Mouse (Mus musculus) gastrocnemius, adult 8-10 months (tissue): ENCODE data around the gene Marf1. TPM values are rescaled to one million over a fixed set of nuclear protein-coding genes. Genes with fewer than 3 reads are reported as not detected.
A peak's percentile ranks its signal among the peaks of the same experiment; 100 is the strongest.
"Not testable (repeated sequence)": the region's sequence is repeated elsewhere in the genome, so short reads cannot be mapped to it uniquely, and the experiment has no call there.

ENCODE experiments used
- DNase-seq, 2 experiments: peaks; one replicate each; pipeline ENCODE4 v3.0.0; 2022; ENCODE audit warnings: low spot score in 2 of 2
- total RNA-seq, 4 experiments: library from RNA; stranded (reverse); gene quantifications; 2 replicates each; pipeline ENCODE4 v1.2.4; 2022

The Marf1 gene
- 10 to 100 TPM; 21.1 to 25.7 (median 21.9) TPM for total RNA-seq

GRCm38 (mm10) chr16:14162988-14163416, at the start of gene Marf1, which contains the start of gene Nde1:
Gene Marf1, minus strand, starts transcription at chr16:14163351.
Gene Nde1, plus strand, starts transcription at chr16:14163275.
- peak; percentile 82 to 90 for DNase-seq

- DNase-seq, result no peak
Observed at GRCm38 (mm10) chr16:14198798-14199197, 35.6 kb upstream of the Marf1 start.

GRCm38 (mm10) chr16:14195427-14195826, 32.3 kb upstream of the Marf1 start:
- peak in 1 of 2 experiments; percentile 23 for DNase-seq

DNA sequence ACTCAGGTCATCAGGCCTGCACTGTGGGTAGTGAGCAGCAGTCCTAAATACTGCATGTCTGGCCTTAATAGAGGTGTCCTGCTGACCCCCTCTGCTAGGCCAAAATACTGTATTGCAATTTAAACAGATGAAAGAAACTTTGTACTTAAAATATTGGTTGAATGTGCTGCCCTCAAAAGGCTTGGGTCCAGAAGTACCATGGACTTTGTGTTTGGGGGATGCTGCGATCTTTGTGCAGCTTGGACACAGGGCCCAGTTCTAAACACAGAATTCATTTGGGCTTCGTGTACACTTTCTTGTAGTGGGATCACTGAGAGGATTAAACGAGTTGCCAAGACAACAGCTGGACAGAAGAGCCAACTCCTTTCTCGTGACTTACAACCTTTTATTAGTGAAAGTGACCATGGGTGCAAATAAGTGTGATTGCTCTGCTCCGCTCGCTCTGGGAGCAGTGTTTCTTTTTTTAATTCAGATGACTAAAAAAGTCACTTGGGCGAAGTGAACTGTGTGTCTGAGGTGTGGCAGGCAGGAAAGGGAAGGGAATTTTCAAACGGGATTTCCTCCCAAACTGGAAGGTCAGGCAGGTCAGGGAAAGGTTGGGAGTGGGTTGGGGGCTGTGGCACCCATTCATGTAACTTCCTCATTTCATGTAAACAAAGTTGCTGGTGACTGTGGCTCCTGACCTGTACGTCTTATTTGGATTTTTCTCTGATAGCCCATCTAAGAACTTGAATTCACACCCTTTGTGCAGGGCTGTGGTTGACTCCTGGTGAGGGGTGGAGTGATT, 31.2 kb upstream of the Marf1 start:
- no peak for DNase-seq

DNA sequence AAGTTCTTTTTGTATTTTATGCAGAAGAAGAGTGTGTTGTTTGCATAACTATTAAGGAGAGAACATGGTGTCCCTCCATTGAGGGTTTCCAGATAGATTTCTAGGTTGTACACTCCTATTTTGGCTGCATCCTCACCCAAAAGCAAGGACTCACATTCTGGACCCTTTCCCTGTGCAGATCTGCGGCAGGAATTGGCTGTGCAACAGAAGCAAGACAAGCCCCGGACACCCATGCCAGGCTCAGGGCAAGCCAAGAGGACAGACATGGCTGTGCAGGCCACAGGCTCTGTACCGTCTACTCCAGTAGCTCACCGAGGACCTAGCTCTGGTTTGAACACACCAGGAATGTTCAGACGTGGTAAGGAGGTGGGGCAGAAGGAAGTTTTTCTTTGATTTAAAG, 22.4 kb upstream of the Marf1 start:
- DNase-seq, result no peak

DNA sequence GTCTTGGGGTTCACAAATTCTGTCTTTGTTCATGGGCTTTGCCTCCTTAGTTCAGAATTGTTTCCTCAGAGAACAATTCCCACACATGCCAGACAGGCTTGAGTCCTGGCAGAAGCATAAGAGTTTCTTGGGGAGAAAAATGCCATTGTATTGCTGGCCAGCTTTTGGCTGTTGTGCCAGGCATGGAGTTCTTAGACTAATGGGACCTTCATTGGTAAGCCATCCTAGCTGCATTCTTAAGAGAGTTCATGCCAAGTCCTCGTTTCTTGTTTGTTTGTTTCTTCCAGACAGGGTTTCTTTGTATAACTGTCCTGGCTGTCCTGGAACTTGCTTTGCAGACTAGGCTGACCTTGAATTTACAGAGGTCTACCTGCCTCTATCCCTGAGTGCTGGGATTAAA, 20.7 kb upstream of the Marf1 start:
- DNase-seq, result no peak

- DNase-seq, result no peak
Observed at GRCm38 (mm10) chr16:14182360-14182759, 19.2 kb upstream of the Marf1 start.

GRCm38 (mm10) chr16:14180163-14180733, 17.1 kb upstream of the Marf1 start:
- no peak for DNase-seq

- no peak for DNase-seq
Observed at GRCm38 (mm10) chr16:14178041-14178440, 14.9 kb upstream of the Marf1 start.

DNA sequence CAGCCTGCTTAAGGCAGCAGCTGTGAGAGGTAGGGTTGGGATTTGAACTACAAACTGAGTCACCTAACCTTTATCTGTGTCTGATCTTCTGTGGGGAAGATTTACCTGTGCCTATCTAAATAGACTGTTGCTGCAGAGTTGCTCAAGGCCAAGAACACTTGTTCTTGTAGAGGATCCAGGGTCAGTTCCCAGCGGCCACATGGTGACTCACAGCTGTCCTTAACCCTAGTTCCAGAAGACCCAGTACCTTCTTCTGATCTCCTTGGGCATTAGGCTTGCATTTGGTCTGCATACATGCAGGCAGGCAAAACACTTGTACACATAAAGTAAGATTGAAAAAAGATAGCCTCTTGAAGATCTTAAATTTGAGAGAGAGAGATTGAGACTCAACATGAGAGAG, 6.6 kb upstream of the Marf1 start:
- DNase-seq, result no peak

- no peak for DNase-seq
Observed at GRCm38 (mm10) chr16:14166490-14166889, 3.3 kb upstream of the Marf1 start.

GRCm38 (mm10) chr16:14163731-14164130, 580 bp upstream of the Marf1 start:
- no peak for DNase-seq

GRCm38 (mm10) chr16:14160941-14161340, 2.2 kb downstream of the Marf1 start:
- no peak for DNase-seq

GRCm38 (mm10) chr16:14159746-14160131, 3.4 kb downstream of the Marf1 start:
- peak; percentile 54 to 60 for DNase-seq

- DNase-seq, result peak; percentile 99
Observed at GRCm38 (mm10) chr16:14158936-14159745, 4.0 kb downstream of the Marf1 start.

DNA sequence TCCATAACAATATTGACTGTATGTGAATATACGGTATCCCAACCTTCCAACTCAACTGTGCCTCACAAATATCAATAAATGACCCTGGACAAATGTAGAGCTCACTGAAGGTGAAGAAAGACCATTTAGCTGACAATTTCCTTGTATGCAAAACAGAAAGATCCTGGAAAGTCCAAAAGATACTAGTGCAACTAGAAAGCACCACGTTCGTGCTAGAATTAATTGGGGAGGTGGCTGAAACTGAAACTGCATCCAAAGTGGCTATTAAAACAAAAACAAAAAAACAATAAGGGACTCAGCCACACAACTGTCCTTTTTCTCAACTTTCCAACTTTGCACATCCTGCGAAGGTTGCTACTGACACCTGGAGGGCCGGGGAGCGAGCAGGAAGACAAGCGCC, 4.6 kb downstream of the Marf1 start:
- no peak for DNase-seq

DNA sequence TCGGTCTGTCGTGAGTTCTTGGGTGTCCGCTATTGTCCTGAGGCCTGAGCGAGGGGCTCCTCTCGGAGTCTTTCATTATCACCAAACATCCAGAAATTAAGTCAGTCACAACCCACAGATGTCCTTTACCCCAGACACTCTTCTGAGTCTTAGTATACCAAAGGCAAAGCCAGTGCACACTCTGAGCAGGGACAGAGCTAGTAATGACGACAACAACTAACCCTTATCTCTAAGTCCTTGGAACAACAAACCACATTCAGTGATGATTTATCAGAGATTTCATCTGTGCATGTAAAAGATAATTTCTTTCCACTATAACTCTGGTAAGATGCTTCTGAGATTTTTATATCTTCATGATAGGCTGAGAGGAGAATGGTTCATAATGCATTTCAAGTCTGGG, 6.8 kb downstream of the Marf1 start:
- DNase-seq, result no peak

DNA sequence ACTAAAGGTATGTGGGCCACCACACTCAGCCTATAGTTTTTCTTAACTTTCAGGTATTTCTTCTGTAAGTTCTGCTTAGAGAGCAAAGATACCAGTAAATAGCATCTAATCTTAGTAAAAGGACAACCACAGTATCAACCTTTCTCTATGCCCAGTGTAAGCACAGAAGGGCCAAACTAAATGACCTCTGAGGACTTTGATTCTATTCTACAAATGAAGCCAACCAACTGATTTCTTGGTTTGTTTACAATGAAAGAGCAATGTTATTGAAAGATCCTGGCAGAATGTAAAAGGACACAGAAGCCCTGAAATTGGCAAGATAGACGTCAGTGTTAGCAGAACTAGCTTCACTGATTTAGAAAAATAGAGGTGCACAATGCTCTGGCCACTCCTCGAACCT, 7.5 kb downstream of the Marf1 start:
- not testable (repeated sequence) for DNase-seq

DNA sequence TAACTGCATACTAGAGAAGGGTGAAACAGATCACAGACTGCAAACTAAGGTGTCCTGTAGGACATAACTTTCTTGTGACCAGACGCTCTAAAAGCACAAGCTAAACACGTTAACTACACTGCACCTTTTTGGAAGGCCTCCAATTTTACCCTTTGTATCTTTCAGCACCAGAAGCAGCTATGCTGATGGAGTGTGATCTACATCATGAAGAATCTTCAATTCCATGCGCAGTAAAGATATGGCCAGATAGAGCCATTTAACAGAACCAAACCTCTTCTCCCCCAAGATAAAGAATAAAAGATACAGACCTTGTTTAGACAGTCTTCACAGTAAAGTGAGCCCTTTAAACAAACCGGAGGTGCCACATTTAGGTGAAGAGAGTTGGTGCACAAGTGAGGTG, 11.4 kb downstream of the Marf1 start:
- no peak for DNase-seq

DNA sequence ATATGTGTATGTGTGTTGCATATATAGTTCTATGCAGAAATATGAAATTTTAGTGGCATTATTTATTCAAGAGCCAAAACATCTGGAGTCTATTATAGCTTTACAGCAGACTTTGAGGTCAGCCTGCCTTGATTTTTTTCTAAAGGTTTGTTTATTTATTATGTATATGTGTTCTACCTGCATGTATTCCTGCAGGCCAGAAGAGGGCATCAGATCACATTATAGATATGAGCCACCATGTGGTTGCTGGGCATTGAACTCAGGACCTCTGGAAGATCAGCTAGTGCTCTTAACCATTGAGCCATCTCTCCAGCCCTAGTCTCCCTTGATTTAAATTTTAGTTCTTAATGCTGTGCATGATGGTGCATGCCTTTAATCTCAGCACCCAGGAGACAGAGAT, 15.4 kb downstream of the Marf1 start:
- DNase-seq, result no peak

DNA sequence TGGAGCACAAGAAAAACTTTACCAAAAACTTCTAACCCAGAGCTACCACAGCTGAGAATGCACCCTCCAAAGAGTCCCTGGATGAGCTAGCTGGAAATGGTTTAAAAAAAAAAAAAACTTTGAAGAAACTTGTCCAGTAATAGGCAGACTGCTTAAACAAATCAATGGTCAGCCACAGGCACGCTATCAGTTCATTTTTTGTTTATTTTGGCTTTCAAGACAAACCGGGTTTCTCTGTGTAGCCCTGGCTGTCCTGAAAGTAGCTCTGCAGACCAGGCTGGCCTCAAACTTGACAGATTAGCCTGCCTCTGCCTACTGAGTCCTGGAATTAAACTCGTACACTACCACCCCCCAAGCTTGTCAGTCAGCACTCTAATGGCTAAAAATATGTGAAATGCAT, 19.9 kb downstream of the Marf1 start:
- no peak for DNase-seq

GRCm38 (mm10) chr16:14139106-14139505, 24.0 kb downstream of the Marf1 start:
- no peak for DNase-seq
